Mouse (Mus musculus): ENCODE measurements at regions not wholly inside any gene's neighbourhood (a gene's known extent, or its start where the extent isn't known, plus 50 kb on each side); places are given as distances from the start of the nearest gene placed in this dataset.

- WGBS, result 53% methylated on average over 4 of the region's 4 CpGs
- peak; percentile 34 for DNase-seq (ENCODE audit: low spot score)
- Histone ChIP-seq H3K27me3 (ENCODE audit: control insufficient read depth, insufficient read depth, low read length) (no peaks in the 10 kb centered on the region), H3K4me2 (ENCODE audit: low read depth, severe bottlenecking) (no peak overlapping the region), H3K9ac (ENCODE audit: low read length) (no peak overlapping the region), H3K4me3 (ENCODE audit: low read depth, low read length) (no peak overlapping the region), H3K9me3 (ENCODE audit: control insufficient read depth, low read length) (no peaks in the 10 kb centered on the region), H3K27ac (replicated peaks; ENCODE audit: low read depth, low read length) (no peak overlapping the region), H3K36me3 (ENCODE audit: control insufficient read depth, insufficient read depth, low read length) (no peaks in the 10 kb centered on the region), H3K4me1 (ENCODE audit: control insufficient read depth, insufficient read depth, low read length) (0 out of 2 replicates have a peak, but pooled peaks cover 3% of the 10 kb centered on the region)
- ATAC-seq (ENCODE audit: insufficient number of reproducible peaks, low FRiP score, low TSS enrichment, low read depth), result no peak
Measured at GRCm38 (mm10) chr3:70783142-70783541, 775.7 kb downstream of the Otol1 start.

- Histone ChIP-seq H3K9ac (ENCODE audit: low read length) (no peak overlapping the region), H3K9me3 (ENCODE audit: control insufficient read depth, low read length) (no peaks in the 10 kb centered on the region), H3K4me3 (ENCODE audit: low read depth, low read length) (no peak overlapping the region), H3K36me3 (ENCODE audit: control insufficient read depth, insufficient read depth, low read length) (no peaks in the 10 kb centered on the region), H3K4me1 (ENCODE audit: control insufficient read depth, insufficient read depth, low read length) (no peaks in the 10 kb centered on the region), H3K27me3 (ENCODE audit: control insufficient read depth, insufficient read depth, low read length) (no peaks in the 10 kb centered on the region), H3K4me2 (ENCODE audit: low read depth, severe bottlenecking) (no peak overlapping the region), H3K27ac (replicated peaks; ENCODE audit: low read depth, low read length) (no peak overlapping the region)
- DNase-seq (ENCODE audit: low spot score) (no peak), ATAC-seq (ENCODE audit: insufficient number of reproducible peaks, low FRiP score, low TSS enrichment, low read depth) (no peak)
- WGBS, result 73% methylated on average over 4 of the region's 4 CpGs
Measured at GRCm38 (mm10) chr3:70802230-70802629, 794.8 kb downstream of the Otol1 start.

DNA sequence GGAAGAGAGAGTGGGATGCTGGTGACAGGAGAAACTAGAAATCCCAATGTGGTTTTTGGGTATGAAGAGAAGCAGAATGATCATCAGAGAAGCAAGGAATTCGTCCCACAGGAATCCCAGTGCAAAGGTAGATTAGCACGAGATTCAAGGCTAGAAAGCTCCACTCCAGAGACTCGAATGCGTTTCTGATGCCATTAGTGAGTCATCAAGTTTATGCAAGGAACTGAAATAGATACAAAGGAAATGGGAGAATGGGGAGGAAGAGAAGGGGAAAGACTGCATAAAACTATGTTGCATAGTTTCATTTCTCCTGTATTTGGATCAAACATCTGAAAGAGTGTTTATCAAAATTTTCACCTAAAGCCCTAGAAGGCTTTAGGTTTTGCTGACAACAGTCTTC, 796.0 kb downstream of the Otol1 start:
- no peak overlapping the region for H3K9ac ChIP-seq (ENCODE audit: low read length)
- H3K4me3 ChIP-seq (ENCODE audit: low read depth, low read length), result no peak overlapping the region
- no peak overlapping the region for H3K27ac ChIP-seq (replicated peaks; ENCODE audit: low read depth, low read length)
- WGBS, result 74% methylated on average over 4 of the region's 4 CpGs
- H3K36me3 ChIP-seq (ENCODE audit: control insufficient read depth, insufficient read depth, low read length), result no peaks in the 10 kb centered on the region
- H3K27me3 ChIP-seq (ENCODE audit: control insufficient read depth, insufficient read depth, low read length), result no peaks in the 10 kb centered on the region
- no peaks in the 10 kb centered on the region for H3K4me1 ChIP-seq (ENCODE audit: control insufficient read depth, insufficient read depth, low read length)
- ATAC-seq (ENCODE audit: insufficient number of reproducible peaks, low FRiP score, low TSS enrichment, low read depth) (no peak), DNase-seq (ENCODE audit: low spot score) (no peak)
- no peaks in the 10 kb centered on the region for H3K9me3 ChIP-seq (ENCODE audit: control insufficient read depth, low read length)
- no peak overlapping the region for H3K4me2 ChIP-seq (ENCODE audit: low read depth, severe bottlenecking)

GRCm38 (mm10) chr3:70803885-70804284, 796.5 kb downstream of the Otol1 start:
- Histone ChIP-seq H3K27ac (replicated peaks; ENCODE audit: low read depth, low read length) (no peak overlapping the region), H3K4me2 (ENCODE audit: low read depth, severe bottlenecking) (no peak overlapping the region), H3K27me3 (ENCODE audit: control insufficient read depth, insufficient read depth, low read length) (no peaks in the 10 kb centered on the region), H3K9me3 (ENCODE audit: control insufficient read depth, low read length) (no peaks in the 10 kb centered on the region), H3K9ac (ENCODE audit: low read length) (no peak overlapping the region), H3K36me3 (ENCODE audit: control insufficient read depth, insufficient read depth, low read length) (no peaks in the 10 kb centered on the region), H3K4me3 (ENCODE audit: low read depth, low read length) (no peak overlapping the region), H3K4me1 (ENCODE audit: control insufficient read depth, insufficient read depth, low read length) (no peaks in the 10 kb centered on the region)
- no peak for DNase-seq (ENCODE audit: low spot score)
- 72% methylated on average over 2 of the region's 2 CpGs for WGBS
- ATAC-seq (ENCODE audit: insufficient number of reproducible peaks, low FRiP score, low TSS enrichment, low read depth), result no peak

- Histone ChIP-seq H3K36me3 (ENCODE audit: control insufficient read depth, insufficient read depth, low read length) (no peaks in the 10 kb centered on the region), H3K4me3 (ENCODE audit: low read depth, low read length) (no peak overlapping the region), H3K9ac (ENCODE audit: low read length) (no peak overlapping the region), H3K4me1 (ENCODE audit: control insufficient read depth, insufficient read depth, low read length) (no peaks in the 10 kb centered on the region), H3K27me3 (ENCODE audit: control insufficient read depth, insufficient read depth, low read length) (no peaks in the 10 kb centered on the region), H3K9me3 (ENCODE audit: control insufficient read depth, low read length) (no peaks in the 10 kb centered on the region), H3K4me2 (ENCODE audit: low read depth, severe bottlenecking) (no peak overlapping the region), H3K27ac (replicated peaks; ENCODE audit: low read depth, low read length) (no peak overlapping the region)
- ATAC-seq (ENCODE audit: insufficient number of reproducible peaks, low FRiP score, low TSS enrichment, low read depth) (no peak), DNase-seq (ENCODE audit: low spot score) (no peak)
- WGBS, result 78% methylated on average over 3 of the region's 3 CpGs
Measured at GRCm38 (mm10) chr3:70807170-70807569, 799.8 kb downstream of the Otol1 start.
